Mouse (Mus musculus) liver, embryonic 11.5 days (tissue): ENCODE results near the gene Imp3. TPM values are rescaled to one million over a fixed set of nuclear protein-coding genes. Genes with fewer than 3 reads are reported as not detected.
"Not testable (repeated sequence)": the region's sequence is repeated elsewhere in the genome, so short reads cannot be mapped to it uniquely, and the experiment has no call there.

Experiments used
- ATAC-seq: fragments of 200-750 bp; cut with Nextera tagmentation; replicated peaks from 2 replicates; pipeline ENCODE4 v1.8.0; 2017; ENCODE audit warnings: moderate number of reproducible peaks, mild to moderate bottlenecking, moderate TSS enrichment, moderate library complexity; ENCODE audit not compliant: low FRiP score
- DNase-seq: peaks from one replicate; pipeline ENCODE4 v3.0.0-alpha.2; 2017; ENCODE audit warnings: low spot score
- H3K27ac ChIP-seq: fragments of 300-500 bp; sonication (generic); 2 replicates; pipeline ENCODE4 v1.5.1; 2014; ENCODE audit warnings: mild to moderate bottlenecking, low read depth, low read length, control low read depth
- H3K27me3 ChIP-seq: fragments of 300-500 bp; sonication (generic); replicated peaks from 2 replicates; pipeline ENCODE4 v1.6.1; 2014; ENCODE audit warnings: low read length, mixed read lengths; ENCODE audit not compliant: control insufficient read depth, insufficient read depth
- H3K36me3 ChIP-seq: fragments of 300-500 bp; sonication (generic); 2 replicates; pipeline ENCODE4 v1.6.1; 2014; ENCODE audit warnings: mild to moderate bottlenecking, low read length, moderate library complexity, mixed read lengths; ENCODE audit not compliant: control insufficient read depth, insufficient read depth
- H3K4me1 ChIP-seq: fragments of 300-500 bp; sonication (generic); replicated peaks from 2 replicates; pipeline ENCODE4 v1.6.1; 2014; ENCODE audit warnings: low read length, mixed read lengths; ENCODE audit not compliant: control insufficient read depth, insufficient read depth
- H3K4me2 ChIP-seq: fragments of 300-500 bp; sonication (generic); 2 replicates; pipeline ENCODE4 v1.6.1; 2014; ENCODE audit warnings: mild to moderate bottlenecking, control low read depth, moderate library complexity
- H3K4me3 ChIP-seq: fragments of 300-500 bp; sonication (generic); 2 replicates; pipeline ENCODE4 v1.5.1; 2014; ENCODE audit warnings: low read depth, low read length, control low read depth
- H3K9ac ChIP-seq: fragments of 300-500 bp; sonication (generic); 2 replicates; pipeline ENCODE4 v1.6.1; 2014; ENCODE audit warnings: low read depth, low read length, control low read depth
- H3K9me3 ChIP-seq: fragments of 300-500 bp; sonication (generic); 2 replicates; pipeline ENCODE4 v1.6.1; 2016; ENCODE audit warnings: low read length, inconsistent platforms, mixed read lengths; ENCODE audit not compliant: control insufficient read depth
- WGBS: fragments of 180-500 bp; shearing (Covaris S2); extraction: QIAGEN DNeasy Blood & Tissue Kit; methylation state at CpG from one replicate; pipeline ENCODE4 v1.1.7; 2014; 5-methylcytosine and 5-hydroxymethylcytosine counted together
- polyA plus RNA-seq: library from polyadenylated mRNA; unstranded; fragments of >200 nt; fragmentation: Nextera tagmentation; extraction: Ambion mirVana; gene quantifications from 2 replicates; pipeline ENCODE4 v1.2.1, GENCODE M21; 2014

Gene Imp3
- polyA plus RNA-seq, 1 experiment from 2014 or later, result 105 TPM

DNA sequence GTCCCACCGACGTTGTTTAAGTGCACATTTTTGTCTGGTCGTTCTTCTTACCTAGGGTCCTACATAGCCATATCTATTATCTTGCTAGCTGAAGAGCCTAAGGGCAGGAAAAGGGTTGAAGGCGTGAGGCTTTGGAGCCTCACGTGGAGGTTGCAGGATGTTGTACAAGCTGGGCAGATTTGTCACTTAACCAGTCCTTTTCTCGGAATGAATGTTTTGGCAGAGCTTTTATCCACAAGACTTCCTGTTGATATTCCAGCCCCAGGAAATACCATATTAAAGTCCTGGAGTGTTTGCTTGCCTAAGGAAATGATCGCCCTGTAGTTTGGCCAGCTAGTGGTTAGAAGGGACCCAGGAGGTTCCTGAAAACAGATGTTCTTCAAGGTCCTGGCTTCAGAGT is 1.1 kb downstream of the Imp3 start:
- H3K9ac ChIP-seq, result peak overlapping the region; percentile 89
- H3K36me3 ChIP-seq, result no peaks in the 10 kb centered on the region
- H3K27ac ChIP-seq, result peak overlapping the region; percentile 87; the same call in 1 of the 2 replicates
- WGBS, result under 1% methylated on average over 7 of the region's 7 CpGs
- no peaks in the 10 kb centered on the region for H3K9me3 ChIP-seq
- ATAC-seq, result no peak
- no peaks in the 10 kb centered on the region for H3K27me3 ChIP-seq
- peak overlapping the region; percentile 87 for H3K4me2 ChIP-seq
- H3K4me1 ChIP-seq, result peaks cover 4% of the 10 kb centered on the region; the same call in 1 of the 2 replicates
- no peak for DNase-seq
- peak overlapping the region; percentile 89 for H3K4me3 ChIP-seq

DNA sequence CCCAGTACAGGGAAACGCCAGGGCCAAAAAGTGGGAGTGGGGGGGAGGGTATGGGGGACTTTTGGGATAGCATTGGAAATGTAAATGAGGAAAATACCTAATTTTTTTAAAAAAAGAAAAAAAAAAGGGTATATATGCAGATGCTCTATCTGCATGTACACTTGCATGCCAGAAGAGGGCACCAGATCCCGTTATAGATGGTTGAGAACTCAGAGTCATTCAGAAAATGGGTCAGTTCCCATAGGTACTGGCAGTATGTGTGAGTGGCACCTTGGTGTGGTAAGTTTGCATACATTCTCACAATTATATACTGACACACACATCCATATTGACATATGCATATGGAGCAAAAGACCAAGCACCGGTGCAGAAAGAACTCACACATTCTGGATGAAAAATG is 10.2 kb downstream of the Imp3 start:
- not testable (repeated sequence) for H3K4me3 ChIP-seq, H3K27me3 ChIP-seq, DNase-seq, H3K4me1 ChIP-seq, H3K27ac ChIP-seq, H3K9me3 ChIP-seq, ATAC-seq, H3K36me3 ChIP-seq, H3K4me2 ChIP-seq, H3K9ac ChIP-seq
- 17% methylated on average over 3 of the region's 3 CpGs for WGBS

DNA sequence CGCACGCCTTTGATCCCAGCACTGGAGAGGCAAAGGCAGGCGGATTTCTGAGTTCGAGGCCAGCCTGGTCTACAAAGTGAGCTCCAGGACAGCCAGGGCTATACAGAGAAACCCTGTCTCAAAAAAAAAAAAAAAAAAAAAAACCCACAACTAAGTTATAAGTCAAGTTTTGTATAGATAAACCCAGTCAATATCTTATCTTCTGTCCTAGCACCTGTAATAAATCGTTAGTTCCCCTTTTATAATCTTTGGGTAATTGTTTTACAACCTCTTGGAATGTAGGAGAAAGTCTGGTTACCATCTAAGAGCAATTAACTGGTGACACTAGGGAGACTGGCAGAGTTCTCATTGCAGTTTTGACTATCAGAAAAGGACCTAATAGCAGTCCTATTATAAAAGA is 11.4 kb downstream of the Imp3 start:
- H3K27me3 ChIP-seq, H3K4me2 ChIP-seq, H3K4me3 ChIP-seq, H3K4me1 ChIP-seq, DNase-seq, H3K27ac ChIP-seq, H3K36me3 ChIP-seq, ATAC-seq, H3K9me3 ChIP-seq, H3K9ac ChIP-seq: not testable (repeated sequence)
- 62% methylated on average over 5 of the region's 5 CpGs for WGBS

DNA sequence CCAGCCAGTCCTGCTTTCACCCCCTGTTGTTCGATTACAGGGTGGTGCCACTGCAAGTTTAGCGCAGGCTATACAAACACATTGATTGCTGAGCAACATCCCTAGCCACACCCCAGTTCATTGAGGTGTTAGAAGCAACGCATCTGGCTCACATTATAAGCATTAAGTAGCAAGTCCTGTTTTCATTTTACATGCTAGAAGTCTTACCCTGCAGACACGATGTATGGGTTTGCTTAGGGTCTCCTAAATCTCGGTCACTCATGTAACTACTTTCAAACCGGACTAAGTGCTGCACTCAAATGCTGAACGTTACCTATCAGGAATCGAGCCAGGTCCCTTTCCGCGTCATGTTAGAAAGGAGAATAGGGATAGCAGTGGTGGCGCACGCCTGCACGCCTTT is 12.5 kb downstream of the Imp3 start:
- Histone ChIP-seq H3K4me3 (peak overlapping the region; percentile 42), H3K4me1 (peaks cover 5% of the 10 kb centered on the region; the same call in 1 of the 2 replicates), H3K9ac (peak overlapping the region; percentile 48), H3K27me3 (no peaks in the 10 kb centered on the region), H3K9me3 (no peaks in the 10 kb centered on the region), H3K27ac (no peak overlapping the region), H3K36me3 (no peaks in the 10 kb centered on the region), H3K4me2 (peak overlapping the region; percentile 69)
- DNase-seq, result no peak
- WGBS, result 22% methylated on average over 13 of the region's 13 CpGs
- ATAC-seq, result no peak

DNA sequence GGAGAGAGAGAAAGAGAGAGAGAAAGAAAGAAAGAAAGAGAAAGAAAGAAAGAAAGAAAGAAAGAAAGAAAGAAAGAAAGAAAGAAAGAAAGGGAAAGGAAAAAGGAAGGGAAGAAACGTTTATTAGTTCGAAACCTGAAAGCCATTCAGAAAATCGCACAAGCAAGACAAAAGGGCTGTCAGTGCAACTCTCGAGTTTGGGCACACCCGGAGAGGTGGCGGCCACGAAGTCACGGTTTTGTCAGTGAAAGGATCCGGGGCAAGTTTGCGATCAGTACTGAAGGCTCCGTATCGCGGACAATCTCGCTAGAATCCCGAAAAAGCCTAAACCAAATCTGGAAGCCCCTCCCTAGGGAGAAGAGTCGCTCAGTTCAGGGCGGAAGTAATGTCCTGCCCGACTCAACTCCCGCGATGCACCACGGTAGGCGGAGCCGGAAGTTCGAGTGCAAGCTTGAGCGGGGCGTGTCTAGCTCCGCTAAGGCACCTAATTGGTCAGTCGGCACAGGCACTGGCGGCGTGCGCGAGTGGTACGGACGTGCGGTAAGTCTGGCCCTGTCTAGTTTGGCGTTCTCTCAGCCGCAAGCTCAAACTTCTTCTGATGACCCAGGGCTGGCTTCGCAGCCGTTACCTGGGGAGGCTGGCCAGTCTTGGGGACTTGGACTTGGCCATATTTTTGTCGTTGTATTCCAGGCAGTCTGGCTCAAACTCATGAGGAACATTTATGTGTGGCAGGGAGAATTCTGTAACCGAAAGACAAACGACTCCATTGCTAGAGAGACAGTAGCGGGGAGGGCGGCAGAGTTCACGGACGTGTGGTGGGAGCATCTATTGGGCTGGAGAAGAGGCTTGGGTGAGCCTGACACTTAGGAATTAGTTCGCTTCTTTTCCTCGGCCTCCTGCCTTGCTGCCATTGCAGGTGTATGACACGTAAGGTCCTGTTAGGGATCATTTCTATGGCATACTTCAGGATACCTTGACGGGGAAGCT is 13.4 kb downstream of the Imp3 start, which contains the start of gene Snupn:
TSS of gene Snupn (plus strand) at position 465 of the 987 bp plus-strand sequence.
- Histone ChIP-seq H3K9ac (peak within 1 kb of the TSS; percentile 74), H3K27ac (peak within 1 kb of the TSS; percentile 83), H3K4me2 (peak within 1 kb of the TSS; percentile 69), H3K4me1 (peaks cover 5% of the 10 kb centered on the region; the same call in 1 of the 2 replicates), H3K9me3 (no peaks in the 10 kb centered on the region), H3K36me3 (0 out of 2 replicates have a peak, but pooled peaks cover 1% of the 10 kb centered on the region), H3K27me3 (no peaks in the 10 kb centered on the region), H3K4me3 (peak within 1 kb of the TSS; percentile 67)
- ATAC-seq (peak; percentile 100), DNase-seq (peak; percentile 94)
- WGBS, result under 1% methylated on average over 50 of the region's 50 CpGs

DNA sequence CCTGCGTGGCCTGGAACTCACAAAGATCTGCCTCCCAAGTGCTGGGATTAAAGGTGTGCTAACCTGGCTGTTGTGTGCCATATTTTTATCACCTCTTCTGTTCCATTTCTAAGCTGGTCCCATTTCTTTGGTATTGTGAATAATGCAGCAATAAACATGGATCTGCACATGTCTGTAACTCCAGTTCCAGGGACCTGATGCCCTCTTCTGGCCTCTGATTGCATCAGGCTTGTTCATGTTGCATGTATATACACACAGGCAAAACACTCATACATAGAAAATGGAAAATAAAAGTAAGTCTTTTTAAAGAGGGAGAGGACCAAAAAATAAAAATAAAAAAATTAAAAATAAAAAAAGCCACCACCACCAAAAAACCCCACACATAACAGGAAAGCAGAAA is 16.3 kb downstream of the Imp3 start:
- H3K36me3 ChIP-seq, result 0 out of 2 replicates have a peak, but pooled peaks cover 3% of the 10 kb centered on the region
- H3K27ac ChIP-seq, result no peak overlapping the region
- DNase-seq, result no peak
- no peaks in the 10 kb centered on the region for H3K27me3 ChIP-seq
- H3K9ac ChIP-seq, result no peak overlapping the region
- no peak overlapping the region for H3K4me3 ChIP-seq
- ATAC-seq, result no peak
- H3K4me2 ChIP-seq, result no peak overlapping the region
- WGBS, result 94% methylated on average over 1 of the region's 1 CpGs
- peaks cover 5% of the 10 kb centered on the region; the same call in 1 of the 2 replicates for H3K4me1 ChIP-seq
- no peaks in the 10 kb centered on the region for H3K9me3 ChIP-seq

DNA sequence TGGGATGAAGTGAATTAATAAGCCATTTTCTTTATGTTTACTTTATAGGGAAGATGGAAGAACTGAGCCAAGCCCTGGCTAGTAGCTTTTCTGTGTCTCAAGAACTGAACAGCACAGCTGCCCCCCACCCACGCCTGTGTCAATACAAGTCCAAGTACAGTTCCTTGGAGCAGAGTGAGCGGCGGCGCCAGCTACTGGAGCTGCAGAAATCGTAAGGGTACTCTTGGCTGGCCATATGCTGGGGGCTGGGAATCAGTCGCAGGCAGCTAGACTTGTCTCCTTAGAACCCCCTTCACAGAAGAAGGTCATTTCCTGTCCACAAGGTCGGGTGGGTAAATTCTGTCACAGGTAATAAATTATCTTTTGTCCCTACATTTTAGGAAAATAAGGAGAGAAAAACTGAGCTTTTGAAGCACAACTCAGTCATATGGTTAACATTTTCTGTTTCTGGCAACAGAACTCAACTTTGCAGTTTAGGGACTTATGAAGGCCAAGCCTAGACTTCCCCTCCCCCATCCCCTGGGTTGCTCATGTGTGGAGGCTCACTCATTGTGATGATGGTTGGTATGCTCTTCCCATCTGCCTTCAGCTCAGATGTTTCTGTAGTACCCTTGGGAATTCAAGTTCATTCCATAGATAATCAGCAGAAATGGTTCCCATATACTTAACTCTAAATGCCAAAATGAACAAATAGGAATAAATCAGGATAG is 19.8 kb downstream of the Imp3 start:
- ATAC-seq (no peak), DNase-seq (no peak)
- no peaks in the 10 kb centered on the region for H3K27me3 ChIP-seq
- no peak overlapping the region for H3K4me2 ChIP-seq
- no peak overlapping the region for H3K4me3 ChIP-seq
- H3K9ac ChIP-seq, result no peak overlapping the region
- no peak overlapping the region for H3K27ac ChIP-seq
- 75% methylated on average over 7 of the region's 7 CpGs for WGBS
- H3K9me3 ChIP-seq, result no peaks in the 10 kb centered on the region
- peaks cover 7% of the 10 kb centered on the region; the same call in 1 of the 2 replicates for H3K36me3 ChIP-seq
- H3K4me1 ChIP-seq, result no peaks in the 10 kb centered on the region; the same call in 1 of the 2 replicates

DNA sequence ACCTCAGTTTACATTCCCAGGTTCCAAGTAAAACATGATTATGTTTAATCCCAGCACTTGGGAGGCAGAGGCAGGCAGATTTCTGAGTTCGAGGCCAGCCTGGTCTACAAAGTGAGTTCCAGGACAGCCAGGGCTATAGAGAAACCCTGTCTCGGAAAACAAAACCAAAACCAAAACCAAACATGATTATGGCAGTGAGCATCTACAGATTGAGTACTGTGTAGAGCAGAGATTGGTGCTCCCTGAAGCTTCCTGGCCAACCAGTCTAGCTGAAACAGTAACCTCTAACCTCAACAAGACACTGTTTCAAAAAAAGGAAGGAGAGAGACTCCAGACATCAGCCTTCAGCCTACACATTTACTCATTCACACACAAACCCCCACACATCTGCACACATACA is 21.4 kb downstream of the Imp3 start:
- H3K27me3 ChIP-seq, result no peaks in the 10 kb centered on the region
- H3K27ac ChIP-seq, result no peak overlapping the region
- no peak for ATAC-seq
- H3K9ac ChIP-seq, result no peak overlapping the region
- 84% methylated on average over 2 of the region's 2 CpGs for WGBS
- no peaks in the 10 kb centered on the region for H3K4me1 ChIP-seq
- H3K36me3 ChIP-seq, result peaks cover 7% of the 10 kb centered on the region; the same call in 1 of the 2 replicates
- no peaks in the 10 kb centered on the region for H3K9me3 ChIP-seq
- no peak overlapping the region for H3K4me3 ChIP-seq
- DNase-seq, result no peak
- H3K4me2 ChIP-seq, result no peak overlapping the region
